Mouse (Mus musculus): Measurements from ENCODE around the gene Ybey. TPM values are rescaled to one million over a fixed set of nuclear protein-coding genes. Genes with fewer than 3 reads are reported as not detected.

Gene Ybey
- 3.4 and 3.7 TPM in 2 replicates for polyA plus RNA-seq (2015; fragmentation: Nextera tagmentation; extraction: Ambion mirVana)

GRCm38 (mm10) chr10:76468203-76469162 is at the start of gene Ybey, which contains the start of gene Mcm3ap:
TSS of gene Ybey (minus strand) at chr10:76469114.
TSS of gene Mcm3ap (plus strand) at chr10:76468927.
- peak within 1 kb of the TSS; percentile 86 for H3K9ac ChIP-seq (ENCODE audit: low read length)
- peak; percentile 95 for ATAC-seq (ENCODE audit: low FRiP score, low TSS enrichment)
- H3K4me3 ChIP-seq (ENCODE audit: low read depth, low read length): peak within 1 kb of the TSS; percentile 82
- H3K4me2 ChIP-seq (replicated peaks; ENCODE audit: low read depth): peak within 1 kb of the TSS; percentile 51
- no peaks in the 10 kb centered on the region for H3K4me1 ChIP-seq (replicated peaks; ENCODE audit: control insufficient read depth, insufficient read depth)
- H3K36me3 ChIP-seq (ENCODE audit: control insufficient read depth, insufficient read depth, low read length): peaks cover 10% of the 10 kb centered on the region; the same call in 1 of the 2 replicates
- peak; percentile 56 for TF ChIP-seq CTCF (IDR thresholded peaks at IDR 0.05; ENCODE audit: low read depth)
- TF ChIP-seq EP300 (optimal IDR thresholded peaks at IDR 0.05): no peak
- H3K27ac ChIP-seq (replicated peaks): peak within 1 kb of the TSS; percentile 77; the same call in 1 of the 2 replicates
- WGBS: 1% methylated on average over 55 of the region's 55 CpGs
- H3K27me3 ChIP-seq (ENCODE audit: control insufficient read depth, insufficient read depth, low read length): no peaks in the 10 kb centered on the region
- DNase-seq (ENCODE audit: low spot score): peak; percentile 89
- H3K9me3 ChIP-seq (ENCODE audit: control insufficient read depth, low read length): no peaks in the 10 kb centered on the region

- H3K27me3 ChIP-seq (ENCODE audit: control insufficient read depth, insufficient read depth, low read length): no peaks in the 10 kb centered on the region
- H3K36me3 ChIP-seq (ENCODE audit: control insufficient read depth, insufficient read depth, low read length): peaks cover 10% of the 10 kb centered on the region; the same call in 1 of the 2 replicates
- no peak overlapping the region for H3K9ac ChIP-seq (ENCODE audit: low read length)
- WGBS: 49% methylated on average over 5 of the region's 5 CpGs
- no peak overlapping the region for H3K4me2 ChIP-seq (replicated peaks; ENCODE audit: low read depth)
- ATAC-seq (ENCODE audit: low FRiP score, low TSS enrichment) (peak; percentile 90), DNase-seq (ENCODE audit: low spot score) (peak; percentile 89)
- no peaks in the 10 kb centered on the region for H3K4me1 ChIP-seq (replicated peaks; ENCODE audit: control insufficient read depth, insufficient read depth)
- H3K4me3 ChIP-seq (ENCODE audit: low read depth, low read length): no peak overlapping the region
- TF ChIP-seq EP300 (optimal IDR thresholded peaks at IDR 0.05) (no peak), CTCF (IDR thresholded peaks at IDR 0.05; ENCODE audit: low read depth) (peak; percentile 91)
- no peaks in the 10 kb centered on the region for H3K9me3 ChIP-seq (ENCODE audit: control insufficient read depth, low read length)
- H3K27ac ChIP-seq (replicated peaks): no peak overlapping the region
Observed at GRCm38 (mm10) chr10:76512965-76513583, 44.2 kb upstream of the Ybey start.

- no peak for ATAC-seq (ENCODE audit: low FRiP score, low TSS enrichment)
- TF ChIP-seq CTCF (IDR thresholded peaks at IDR 0.05; ENCODE audit: low read depth) (no peak), EP300 (optimal IDR thresholded peaks at IDR 0.05) (no peak)
- H3K36me3 ChIP-seq (ENCODE audit: control insufficient read depth, insufficient read depth, low read length): peaks cover 28% of the 10 kb centered on the region
- no peaks in the 10 kb centered on the region for H3K9me3 ChIP-seq (ENCODE audit: control insufficient read depth, low read length)
- WGBS: 91% methylated on average over 7 of the region's 7 CpGs
- H3K9ac ChIP-seq (ENCODE audit: low read length): no peak overlapping the region
- no peak overlapping the region for H3K4me3 ChIP-seq (ENCODE audit: low read depth, low read length)
- H3K4me2 ChIP-seq (replicated peaks; ENCODE audit: low read depth): no peak overlapping the region
- no peaks in the 10 kb centered on the region for H3K4me1 ChIP-seq (replicated peaks; ENCODE audit: control insufficient read depth, insufficient read depth)
- no peak overlapping the region for H3K27ac ChIP-seq (replicated peaks)
- no peak for DNase-seq (ENCODE audit: low spot score)
- no peaks in the 10 kb centered on the region for H3K27me3 ChIP-seq (ENCODE audit: control insufficient read depth, insufficient read depth, low read length)
Observed at GRCm38 (mm10) chr10:76505865-76506264, 37.0 kb upstream of the Ybey start.

- Histone ChIP-seq H3K4me1 (replicated peaks; ENCODE audit: control insufficient read depth, insufficient read depth) (no peaks in the 10 kb centered on the region), H3K27ac (replicated peaks) (no peak overlapping the region), H3K9ac (ENCODE audit: low read length) (no peak overlapping the region), H3K9me3 (ENCODE audit: control insufficient read depth, low read length) (no peaks in the 10 kb centered on the region), H3K27me3 (ENCODE audit: control insufficient read depth, insufficient read depth, low read length) (no peaks in the 10 kb centered on the region), H3K36me3 (ENCODE audit: control insufficient read depth, insufficient read depth, low read length) (peaks cover 31% of the 10 kb centered on the region), H3K4me3 (ENCODE audit: low read depth, low read length) (no peak overlapping the region), H3K4me2 (replicated peaks; ENCODE audit: low read depth) (no peak overlapping the region)
- ATAC-seq (ENCODE audit: low FRiP score, low TSS enrichment) (peak; percentile 66), DNase-seq (ENCODE audit: low spot score) (peak; percentile 19)
- TF ChIP-seq CTCF (IDR thresholded peaks at IDR 0.05; ENCODE audit: low read depth) (no peak), EP300 (optimal IDR thresholded peaks at IDR 0.05) (no peak)
- WGBS: 62% methylated on average over 11 of the region's 11 CpGs
Observed at GRCm38 (mm10) chr10:76504271-76504943, 35.5 kb upstream of the Ybey start.

- no peak for ATAC-seq (ENCODE audit: low FRiP score, low TSS enrichment)
- Histone ChIP-seq H3K4me3 (ENCODE audit: low read depth, low read length) (no peak overlapping the region), H3K27me3 (ENCODE audit: control insufficient read depth, insufficient read depth, low read length) (no peaks in the 10 kb centered on the region), H3K9me3 (ENCODE audit: control insufficient read depth, low read length) (no peaks in the 10 kb centered on the region), H3K4me1 (replicated peaks; ENCODE audit: control insufficient read depth, insufficient read depth) (no peaks in the 10 kb centered on the region), H3K4me2 (replicated peaks; ENCODE audit: low read depth) (no peak overlapping the region), H3K36me3 (ENCODE audit: control insufficient read depth, insufficient read depth, low read length) (peaks cover 26% of the 10 kb centered on the region), H3K9ac (ENCODE audit: low read length) (no peak overlapping the region), H3K27ac (replicated peaks) (no peak overlapping the region)
- no peak for DNase-seq (ENCODE audit: low spot score)
- TF ChIP-seq EP300 (optimal IDR thresholded peaks at IDR 0.05) (no peak), CTCF (IDR thresholded peaks at IDR 0.05; ENCODE audit: low read depth) (no peak)
- 93% methylated on average over 4 of the region's 4 CpGs for WGBS
Observed at GRCm38 (mm10) chr10:76497522-76497921, 28.6 kb upstream of the Ybey start.

Measured in stomach, postnatal 0 days (tissue).